Mouse (Mus musculus): ENCODE data around the gene Rab21.
"Not testable (repeated sequence)": the region's sequence is repeated elsewhere in the genome, so short reads cannot be mapped to it uniquely, and the experiment has no call there.

Gene Rab21

GRCm38 (mm10) chr10:115328514-115328913 is 13.1 kb upstream of the Rab21 start:
- peak in 1 of 2 experiments; percentile 12 for DNase-seq (ENCODE audit: low read depth in 1 of 2, low spot score in 2 of 2)

DNA sequence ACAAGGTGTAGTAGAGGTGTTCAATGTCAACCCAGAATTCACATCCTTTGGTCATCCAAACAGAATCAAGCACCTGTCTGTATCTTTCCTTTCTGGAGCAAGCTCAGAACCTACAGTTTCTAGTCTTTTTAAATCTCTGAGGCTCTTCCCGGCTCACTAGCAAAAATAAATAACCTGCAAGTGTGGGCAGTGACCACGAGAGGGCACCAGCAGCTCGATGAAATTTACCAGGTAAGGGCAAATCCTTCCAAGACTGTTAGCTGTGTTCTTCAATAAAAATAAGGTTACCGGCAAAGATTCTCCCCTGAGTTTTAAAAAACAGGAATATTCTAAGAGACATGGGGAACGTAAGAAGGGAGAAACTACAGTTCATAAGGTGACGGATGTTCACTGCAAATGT is 7.9 kb upstream of the Rab21 start:
- DNase-seq (ENCODE audit: low read depth in 1 of 2, low spot score in 2 of 2): peak in 1 of 2 experiments; percentile 54

DNA sequence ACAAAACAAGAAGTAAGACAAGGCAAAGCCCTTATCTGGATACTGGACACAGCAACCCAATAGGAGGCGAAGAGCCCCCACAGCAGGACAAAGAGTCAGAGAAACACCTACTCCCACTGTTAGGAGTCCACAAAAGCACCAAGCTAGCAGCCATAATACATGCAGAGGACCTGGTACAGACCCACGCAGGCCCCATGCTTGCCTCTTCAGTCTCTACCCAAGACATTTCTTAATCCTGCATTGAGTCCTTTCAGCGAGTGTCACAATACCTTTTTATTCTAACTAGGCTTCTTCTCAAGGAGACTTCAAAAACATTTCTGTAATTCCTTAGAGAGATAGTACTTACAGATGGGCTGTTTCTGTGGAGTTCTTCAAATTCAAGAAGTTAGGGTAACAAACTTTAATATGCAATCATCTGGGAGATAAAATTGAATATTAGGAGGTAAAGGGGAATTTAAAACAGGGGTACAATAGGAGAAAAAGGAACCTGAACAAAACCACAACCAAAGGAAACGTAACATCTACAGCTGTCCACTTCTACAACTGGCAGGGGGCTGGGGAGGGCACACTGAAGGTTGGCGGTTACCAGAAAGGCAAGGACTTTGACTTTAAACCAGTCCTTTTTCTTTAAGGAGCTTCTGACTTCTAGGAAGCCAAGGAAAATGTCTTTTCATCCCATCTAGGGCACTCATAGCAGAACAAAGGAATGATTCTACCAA is 6.1 kb upstream of the Rab21 start:
- DNase-seq (ENCODE audit: low read depth in 1 of 2, low spot score in 2 of 2): no peak

- DNase-seq (ENCODE audit: low read depth in 1 of 2, low spot score in 2 of 2): not testable (repeated sequence)
These were observed 3.0 kb upstream of the Rab21 start for GRCm38 (mm10) chr10:115318388-115318787.

DNA sequence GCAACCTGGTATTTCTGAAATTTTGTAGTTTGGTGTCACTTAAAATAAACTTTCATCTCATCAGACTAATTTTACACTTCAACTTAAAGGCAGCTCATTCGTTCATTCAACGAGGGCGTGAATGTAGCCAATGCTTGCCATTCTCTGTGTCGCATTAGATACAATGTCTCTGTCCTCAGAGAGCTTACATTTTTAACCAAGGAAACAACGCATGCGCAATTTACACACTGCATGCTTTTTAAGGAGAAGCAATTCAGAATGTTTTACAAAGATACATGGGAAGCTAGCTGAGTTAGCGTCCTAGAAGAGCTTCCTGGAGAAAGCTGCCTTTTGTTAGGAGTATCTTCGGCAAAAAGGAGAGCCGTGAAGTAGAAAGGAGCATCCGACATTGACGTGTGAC is 919 bp upstream of the Rab21 start:
- DNase-seq (ENCODE audit: low read depth in 1 of 2, low spot score in 2 of 2): no peak

DNA sequence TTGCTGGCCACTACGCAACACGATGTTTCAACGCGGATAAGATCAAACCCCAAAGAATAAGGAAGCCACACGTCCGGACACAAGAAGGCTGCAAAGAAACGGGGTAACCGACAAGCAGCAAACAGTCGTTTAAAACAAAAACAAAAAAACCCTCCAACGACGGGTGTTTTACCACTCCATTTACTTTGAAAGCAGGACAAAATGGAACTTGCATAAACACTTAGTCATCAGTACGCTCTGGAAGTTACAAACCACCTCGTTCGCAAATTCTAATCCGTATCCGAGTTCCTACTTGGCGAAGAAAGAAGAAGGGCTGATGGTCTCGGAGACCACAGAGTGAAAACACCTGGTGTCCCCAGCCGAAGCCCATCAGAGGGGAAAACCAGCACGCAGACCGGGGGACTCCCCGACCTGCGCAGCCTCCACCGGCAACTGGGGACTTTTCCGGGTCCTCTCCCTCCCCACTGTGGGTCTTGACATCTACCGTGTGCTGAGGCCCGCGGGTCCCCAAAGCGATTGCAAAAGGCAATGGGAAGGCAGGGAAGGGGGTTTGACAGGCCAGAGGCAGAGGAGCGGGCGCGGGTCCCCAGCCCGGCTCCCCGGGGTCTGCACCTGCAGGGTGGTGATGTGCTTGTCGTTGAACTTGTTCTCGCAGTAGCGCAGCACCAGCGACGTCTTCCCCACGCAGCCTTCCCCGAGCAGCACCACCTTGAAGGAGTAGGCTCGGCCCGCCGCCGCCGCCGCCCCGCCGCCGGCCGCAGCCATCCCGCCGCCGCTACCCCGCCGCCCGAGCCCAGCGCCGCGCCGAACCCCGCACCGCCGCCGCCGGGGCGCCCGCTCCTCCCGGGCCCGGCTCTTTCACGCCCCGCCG is 577 bp downstream of the Rab21 start:
- peak in 1 of 2 experiments; percentile 64 for DNase-seq (ENCODE audit: low read depth in 1 of 2, low spot score in 2 of 2)

DNA sequence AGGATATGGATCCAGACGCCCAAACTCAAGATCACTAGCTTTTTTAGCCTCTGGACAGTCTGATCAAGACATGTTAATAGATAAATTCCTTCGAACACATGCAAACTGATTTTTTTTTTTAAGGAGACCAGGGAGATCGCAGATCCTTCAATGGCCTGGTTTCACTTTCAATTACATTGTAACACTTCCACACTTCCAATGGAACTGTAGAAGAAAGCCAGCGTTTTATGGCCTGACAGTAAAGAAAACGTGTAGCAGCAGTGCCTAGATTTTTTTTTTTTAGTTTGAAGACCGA is 1.2 kb downstream of the Rab21 start:
- no peak for DNase-seq (ENCODE audit: low read depth in 1 of 2, low spot score in 2 of 2)

GRCm38 (mm10) chr10:115313641-115314286 is 1.6 kb downstream of the Rab21 start:
- no peak for DNase-seq (ENCODE audit: low read depth in 1 of 2, low spot score in 2 of 2)

DNA sequence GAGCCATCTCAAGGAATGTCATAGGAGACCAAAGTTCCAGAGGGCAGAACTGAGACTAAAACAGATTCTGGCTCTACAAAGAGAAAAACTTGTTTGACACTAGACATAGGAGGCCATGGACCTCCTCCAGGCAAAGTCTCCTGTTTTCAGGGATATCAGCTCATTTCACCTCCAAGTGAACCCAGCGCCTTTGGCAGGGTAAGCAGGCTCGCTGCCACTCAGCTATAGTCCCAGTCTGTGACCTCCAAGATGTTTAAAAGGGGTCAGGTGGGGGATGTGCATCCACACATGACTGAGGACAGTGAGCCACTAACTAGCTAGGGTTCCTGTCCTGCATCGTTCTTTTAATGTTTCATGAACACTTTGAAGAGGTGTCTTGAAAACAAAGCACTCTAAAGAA is 2.7 kb downstream of the Rab21 start:
- no peak for DNase-seq (ENCODE audit: low read depth in 1 of 2, low spot score in 2 of 2)

DNA sequence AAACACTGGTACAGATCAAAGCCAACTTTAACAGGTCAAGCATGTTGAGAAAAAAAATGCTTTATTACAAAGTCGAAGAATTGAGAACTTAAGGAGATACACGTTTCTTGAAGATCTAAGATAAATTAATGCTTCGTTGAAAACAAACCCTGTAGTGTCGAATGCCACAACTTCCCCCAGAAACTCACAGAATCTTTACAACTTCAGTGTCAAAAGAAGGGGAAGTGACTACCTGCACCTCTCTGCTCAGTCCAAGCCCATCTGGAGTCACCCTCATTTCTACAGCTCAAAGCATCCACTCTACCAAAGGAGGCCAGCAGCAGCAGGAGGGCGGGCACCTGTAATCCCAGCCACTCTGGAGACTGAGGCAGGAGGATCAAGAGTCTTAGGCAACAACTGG is 3.2 kb downstream of the Rab21 start:
- DNase-seq (ENCODE audit: low read depth in 1 of 2, low spot score in 2 of 2): no peak

GRCm38 (mm10) chr10:115311263-115311965 is 4.0 kb downstream of the Rab21 start:
- peak in 1 of 2 experiments; percentile 2 for DNase-seq (ENCODE audit: low read depth in 1 of 2, low spot score in 2 of 2)

DNA sequence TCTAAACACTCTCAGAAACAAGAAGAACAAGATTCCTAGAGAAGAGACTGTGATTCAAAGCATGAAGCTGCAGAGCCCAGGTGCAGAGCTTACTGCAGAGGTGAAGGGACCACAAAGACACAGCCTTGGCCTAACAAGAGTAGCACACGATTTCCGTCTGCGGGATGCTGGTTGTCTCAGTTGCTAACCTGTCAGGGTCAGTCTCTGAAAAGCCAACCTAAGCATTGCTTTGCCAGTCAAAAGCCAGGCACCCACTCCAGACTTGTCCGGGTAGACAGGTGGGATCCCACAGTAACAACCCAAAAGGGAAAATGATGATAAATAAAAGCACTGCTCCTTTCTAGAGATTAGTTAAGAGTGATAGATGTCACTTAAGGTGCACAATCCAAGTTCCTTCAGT is 6.2 kb downstream of the Rab21 start:
- DNase-seq (ENCODE audit: low read depth in 1 of 2, low spot score in 2 of 2): no peak

- DNase-seq (ENCODE audit: low read depth in 1 of 2, low spot score in 2 of 2): no peak
These were observed 8.0 kb downstream of the Rab21 start for GRCm38 (mm10) chr10:115307331-115307875.

- DNase-seq (ENCODE audit: low read depth in 1 of 2, low spot score in 2 of 2): no peak
These were observed 16.7 kb downstream of the Rab21 start for GRCm38 (mm10) chr10:115298683-115299082.

- DNase-seq (ENCODE audit: low read depth in 1 of 2, low spot score in 2 of 2): no peak
These were observed 17.8 kb downstream of the Rab21 start for GRCm38 (mm10) chr10:115297582-115297981.

DNA sequence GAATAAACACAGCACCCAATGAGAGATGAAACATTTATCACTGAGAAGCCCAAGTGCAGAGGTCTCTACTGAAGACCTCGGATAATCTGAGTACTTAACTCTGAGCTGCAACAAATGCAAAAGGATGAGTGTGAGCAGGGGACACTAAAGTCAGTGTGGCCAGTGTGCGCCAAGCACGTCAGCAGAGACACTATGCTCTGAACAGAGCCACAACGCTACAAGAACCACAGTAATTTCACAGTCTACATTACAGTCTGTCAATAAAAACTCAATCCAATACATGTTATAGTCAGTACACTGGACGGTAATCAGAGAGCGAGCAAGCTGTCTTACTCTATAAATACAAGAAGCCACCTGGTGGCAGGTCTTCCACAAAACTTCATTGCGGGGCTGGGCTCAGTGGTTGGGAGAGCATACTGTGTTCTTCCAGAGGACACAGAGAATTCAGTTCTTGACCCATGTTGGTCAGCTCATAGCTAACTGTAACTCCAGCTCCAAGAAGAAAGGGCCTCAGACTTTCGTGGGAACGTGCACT is 18.9 kb downstream of the Rab21 start:
- DNase-seq (ENCODE audit: low read depth in 1 of 2, low spot score in 2 of 2): no peak

DNA sequence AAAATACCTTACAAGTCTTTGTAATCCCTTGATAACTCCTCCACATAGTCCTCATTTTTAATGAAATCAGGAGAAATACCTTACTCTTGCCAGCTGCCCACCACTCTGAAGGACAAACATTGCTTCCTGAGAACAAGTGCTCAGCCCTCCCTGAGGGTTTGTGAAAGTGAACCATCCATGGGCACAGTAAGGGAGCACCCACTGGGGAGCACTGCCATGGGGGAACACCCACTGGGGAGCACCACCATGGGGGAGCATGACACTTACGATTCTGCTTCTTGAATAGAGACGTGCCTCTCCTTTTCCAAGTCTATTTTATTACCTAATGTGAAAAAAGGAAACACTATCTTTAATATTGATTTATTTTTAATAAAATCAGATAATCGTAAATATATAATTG is 20.2 kb downstream of the Rab21 start:
- no peak for DNase-seq (ENCODE audit: low read depth in 1 of 2, low spot score in 2 of 2)

DNA sequence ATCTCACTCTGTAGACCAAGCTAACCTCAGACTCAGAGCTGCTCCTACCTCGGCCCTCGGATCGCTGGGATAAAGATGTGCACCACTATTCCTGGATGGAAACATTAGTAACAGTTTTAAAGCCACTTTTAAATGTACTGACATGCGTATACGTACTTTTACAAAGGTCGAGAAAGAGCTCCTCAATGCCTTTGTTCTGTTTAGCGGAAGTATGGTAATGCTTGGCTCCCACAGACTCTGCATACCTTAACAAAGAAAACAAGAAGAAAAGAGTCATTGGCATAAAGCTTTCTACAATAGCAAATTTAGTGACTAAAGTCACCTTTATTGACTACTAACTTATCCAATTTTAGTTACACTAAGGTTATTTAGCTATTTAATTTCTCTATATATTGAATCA is 20.7 kb downstream of the Rab21 start:
- no peak for DNase-seq (ENCODE audit: low read depth in 1 of 2, low spot score in 2 of 2)

GRCm38 (mm10) chr10:115293946-115294345 is 21.4 kb downstream of the Rab21 start:
- DNase-seq (ENCODE audit: low read depth in 1 of 2, low spot score in 2 of 2): no peak

GRCm38 (mm10) chr10:115290671-115291070 is 24.7 kb downstream of the Rab21 start:
- DNase-seq (ENCODE audit: low read depth in 1 of 2, low spot score in 2 of 2): no peak

- DNase-seq (ENCODE audit: low read depth in 1 of 2, low spot score in 2 of 2): no peak
These were observed 26.5 kb downstream of the Rab21 start for GRCm38 (mm10) chr10:115288856-115289255.
